8 mouse cellular contexts compared by ENCODE assay signal in genomic region chr8:123224278-123225266, GRCm38 (mm10). TPM values are rescaled to one million over a fixed set of nuclear protein-coding genes. Genes with fewer than 3 reads are reported as not detected.
DNase-seq lines count a peak whose midpoint lies in the region; ATAC-seq and TF ChIP-seq lines count a peak whose summit lies in the region.

Gene Cdk10 (plus strand): TSS chr8:123224842.

- no peak for TF ChIP-seq CTCF in C2C12 (IDR thresholded peaks at IDR 0.05; ENCODE audit: control insufficient read depth, insufficient read depth, insufficient read length)
- no peak for TF ChIP-seq CTCF in brain, embryonic 14.5 days (IDR thresholded peaks at IDR 0.05; ENCODE audit: borderline replicate concordance, extremely low read depth, insufficient read depth, insufficient read length)
- TF ChIP-seq CTCF in kidney, postnatal 0 days (IDR thresholded peaks at IDR 0.05; ENCODE audit: low read depth): peak; percentile 5; the same call in 1 of the 2 replicates

- TF ChIP-seq POLR2A in brain, embryonic 14.5 days (IDR thresholded peaks at IDR 0.05; ENCODE audit: borderline replicate concordance, extremely low read depth, insufficient read depth, insufficient read length, poor library complexity, severe bottlenecking): peak; percentile 65; the same call in 1 of the 2 replicates

- H3K9me3 ChIP-seq in erythroblast, embryonic 14.5 days (ENCODE audit: control insufficient read depth, low read length): no peaks in the 10 kb centered on the region
- no peaks in the 10 kb centered on the region for H3K9me3 ChIP-seq in heart, embryonic 12.5 days (replicated peaks)
- H3K9me3 ChIP-seq in kidney, postnatal 0 days (replicated peaks; ENCODE audit: low read length): no peaks in the 10 kb centered on the region
- no peaks in the 10 kb centered on the region for H3K9me3 ChIP-seq in liver, embryonic 11.5 days (ENCODE audit: control insufficient read depth, low read length)
- no peaks in the 10 kb centered on the region for H3K9me3 ChIP-seq in stomach, embryonic 14.5 days (ENCODE audit: control insufficient read depth, low read depth, low read length)

- H3K79me2 ChIP-seq in C2C12 (ENCODE audit: control insufficient read depth, insufficient read depth): peaks cover 14% of the 10 kb centered on the region

- ATAC-seq in heart, embryonic 12.5 days (ENCODE audit: insufficient number of reproducible peaks, low FRiP score): peak; percentile 87
- ATAC-seq in kidney, postnatal 0 days (replicated peaks; ENCODE audit: low FRiP score, low read depth): peak; percentile 76
- peak; percentile 86 for ATAC-seq in liver, embryonic 11.5 days (replicated peaks; ENCODE audit: low FRiP score)
- peak; percentile 91 for ATAC-seq in stomach, embryonic 14.5 days (ENCODE audit: insufficient number of reproducible peaks, insufficient read depth, low FRiP score, low read depth)

- peaks cover 5% of the 10 kb centered on the region for H3K79me3 ChIP-seq in C2C12 (ENCODE audit: low read depth)

- peak within 1 kb of the TSS; percentile 97 for H3K9ac ChIP-seq in heart, embryonic 12.5 days
- peak within 1 kb of the TSS; percentile 73 for H3K9ac ChIP-seq in kidney, postnatal 0 days (ENCODE audit: low read depth, low read length)
- H3K9ac ChIP-seq in liver, embryonic 11.5 days (ENCODE audit: low read depth, low read length): peak within 1 kb of the TSS; percentile 74
- H3K9ac ChIP-seq in stomach, embryonic 14.5 days (replicated peaks; ENCODE audit: low read depth, low read length): peak within 1 kb of the TSS; percentile 88

- WGBS in heart, embryonic 12.5 days: 3% methylated on average over 59 of the region's 59 CpGs
- 1% methylated on average over 59 of the region's 59 CpGs for WGBS in kidney, postnatal 0 days
- WGBS in liver, embryonic 11.5 days: 3% methylated on average over 59 of the region's 59 CpGs
- WGBS in stomach, embryonic 14.5 days: 2% methylated on average over 59 of the region's 59 CpGs

- peak; percentile 97 for DNase-seq in brain, embryonic 14.5 days (ENCODE audit: low read depth)
- DNase-seq in kidney, postnatal 0 days (ENCODE audit: low spot score): peak; percentile 94
- peak; percentile 94 for DNase-seq in liver, embryonic 11.5 days (ENCODE audit: low spot score)
- DNase-seq in naive thymus-derived CD4-positive, alpha-beta T cell, adult 2 months (ENCODE audit: low read depth): peak; percentile 93

- H3K27ac ChIP-seq in heart, embryonic 12.5 days (ENCODE audit: poor library complexity, severe bottlenecking): peak within 1 kb of the TSS; percentile 83
- H3K27ac ChIP-seq in kidney, postnatal 0 days: peak within 1 kb of the TSS; percentile 90
- peak within 1 kb of the TSS; percentile 44 for H3K27ac ChIP-seq in liver, embryonic 11.5 days (ENCODE audit: low read depth, low read length)
- H3K27ac ChIP-seq in stomach, embryonic 14.5 days (ENCODE audit: low read length): peak within 1 kb of the TSS; percentile 85

- peaks cover 7% of the 10 kb centered on the region for H3K36me3 ChIP-seq in C2C12 (ENCODE audit: control insufficient read depth, insufficient read depth)
- peaks cover 21% of the 10 kb centered on the region for H3K36me3 ChIP-seq in erythroblast, embryonic 14.5 days (ENCODE audit: control insufficient read depth)
- peaks cover 31% of the 10 kb centered on the region for H3K36me3 ChIP-seq in heart, embryonic 12.5 days
- 0 out of 2 replicates have a peak, but pooled peaks cover 5% of the 10 kb centered on the region for H3K36me3 ChIP-seq in kidney, postnatal 0 days (ENCODE audit: insufficient read depth, low read length)
- no peaks in the 10 kb centered on the region for H3K36me3 ChIP-seq in liver, embryonic 11.5 days (ENCODE audit: control insufficient read depth, insufficient read depth, low read length)
- H3K36me3 ChIP-seq in stomach, embryonic 14.5 days (ENCODE audit: control insufficient read depth, insufficient read depth, low read length): peaks cover 24% of the 10 kb centered on the region

- H3K27me3 ChIP-seq in C2C12 (ENCODE audit: control insufficient read depth, insufficient read depth, insufficient read length): no peaks in the 10 kb centered on the region
- H3K27me3 ChIP-seq in erythroblast, embryonic 14.5 days (ENCODE audit: control insufficient read depth): no peaks in the 10 kb centered on the region; the same call in 1 of the 2 replicates
- H3K27me3 ChIP-seq in heart, embryonic 12.5 days (replicated peaks): 0 out of 2 replicates have a peak, but pooled peaks cover 3% of the 10 kb centered on the region
- no peaks in the 10 kb centered on the region for H3K27me3 ChIP-seq in kidney, postnatal 0 days (ENCODE audit: insufficient read depth, low read length)
- no peaks in the 10 kb centered on the region for H3K27me3 ChIP-seq in liver, embryonic 11.5 days (replicated peaks; ENCODE audit: control insufficient read depth, insufficient read depth, low read length)
- H3K27me3 ChIP-seq in stomach, embryonic 14.5 days (ENCODE audit: control insufficient read depth, insufficient read depth, low read length): no peaks in the 10 kb centered on the region

- peak within 1 kb of the TSS; percentile 93 for H3K4me2 ChIP-seq in heart, embryonic 12.5 days
- H3K4me2 ChIP-seq in kidney, postnatal 0 days (ENCODE audit: low read length): peak within 1 kb of the TSS; percentile 91
- H3K4me2 ChIP-seq in liver, embryonic 11.5 days: peak within 1 kb of the TSS; percentile 78
- peak within 1 kb of the TSS; percentile 91 for H3K4me2 ChIP-seq in stomach, embryonic 14.5 days (replicated peaks; ENCODE audit: low read depth, low read length)

- H3K4me1 ChIP-seq in erythroblast, embryonic 14.5 days (ENCODE audit: control insufficient read depth): peaks cover 24% of the 10 kb centered on the region
- peaks cover 11% of the 10 kb centered on the region for H3K4me1 ChIP-seq in heart, embryonic 12.5 days (replicated peaks)
- peaks cover 8% of the 10 kb centered on the region; the same call in 1 of the 2 replicates for H3K4me1 ChIP-seq in kidney, postnatal 0 days (replicated peaks; ENCODE audit: insufficient read depth, low read length)
- H3K4me1 ChIP-seq in liver, embryonic 11.5 days (replicated peaks; ENCODE audit: control insufficient read depth, insufficient read depth, low read length): peaks cover 12% of the 10 kb centered on the region
- H3K4me1 ChIP-seq in stomach, embryonic 14.5 days (ENCODE audit: control insufficient read depth, insufficient read depth, low read length): peaks cover 9% of the 10 kb centered on the region

- H3ac ChIP-seq in C2C12 (ENCODE audit: control insufficient read depth, insufficient read length, low read depth): peak within 1 kb of the TSS; percentile 95

- H3K4me3 ChIP-seq in C2C12 (ENCODE audit: insufficient read depth, poor library complexity, severe bottlenecking): peak within 1 kb of the TSS; percentile 78
- H3K4me3 ChIP-seq in erythroblast, embryonic 14.5 days (replicated peaks): peak within 1 kb of the TSS; percentile 66
- peak within 1 kb of the TSS; percentile 80 for H3K4me3 ChIP-seq in heart, embryonic 12.5 days
- H3K4me3 ChIP-seq in kidney, postnatal 0 days (replicated peaks; ENCODE audit: low read depth, low read length): peak within 1 kb of the TSS; percentile 62
- peak within 1 kb of the TSS; percentile 91 for H3K4me3 ChIP-seq in liver, embryonic 11.5 days (ENCODE audit: low read depth, low read length)
- peak within 1 kb of the TSS; percentile 90 for H3K4me3 ChIP-seq in stomach, embryonic 14.5 days (ENCODE audit: low read depth, low read length)

TF ChIP-seq in C2C12, 6 proteins besides CTCF, POLR2A, EP300 and RAD21:
- TF ChIP-seq MAX (IDR thresholded peaks at IDR 0.05): no peak
- no peak for TF ChIP-seq MYOG (IDR thresholded peaks at IDR 0.05; ENCODE audit: control insufficient read depth, extremely low read depth, insufficient read length)
- TF ChIP-seq MYOD1 (IDR thresholded peaks at IDR 0.05; ENCODE audit: control insufficient read depth, insufficient read length, low read depth): no peak
- no peak for TF ChIP-seq FOSL1 (IDR thresholded peaks at IDR 0.05; ENCODE audit: insufficient read depth, low read length, poor library complexity, severe bottlenecking)
- TF ChIP-seq USF1 (IDR thresholded peaks at IDR 0.05; ENCODE audit: low read depth): no peak
- TF ChIP-seq CEBPB (IDR thresholded peaks at IDR 0.05; ENCODE audit: low read depth): no peak

RNA-seq across cellular contexts. Expression of gene Cdk10, which starts in this region (rescaled TPM):
- 23.8 TPM for polyA plus RNA-seq in C2C12 (2012; fragmentation: generic; extraction: Trizol)
- polyA plus RNA-seq in brain, embryonic 14.5 days (2012; rRNA removed): 102 and 136 TPM in 2 replicates
- 1.8 and 2.3 TPM in 2 replicates for polyA plus RNA-seq in erythroblast, embryonic 14.5 days (2012)
- polyA plus RNA-seq in heart, embryonic 12.5 days (2016; fragmentation: Nextera tagmentation; extraction: Ambion mirVana): 20.3 and 23.6 TPM in 2 replicates
- 28.7 and 29.2 TPM in 2 replicates for polyA plus RNA-seq in kidney, postnatal 0 days (2015; fragmentation: Nextera tagmentation; extraction: Ambion mirVana)
- 22.8 and 25.0 TPM in 2 replicates for polyA plus RNA-seq in liver, embryonic 11.5 days (2014; fragmentation: Nextera tagmentation; extraction: Ambion mirVana)
- polyA plus RNA-seq in stomach, embryonic 14.5 days (2014; fragmentation: Nextera tagmentation; extraction: Ambion mirVana): 36.3 and 37.5 TPM in 2 replicates

Comparison
In these comparisons a context has a peak if more than half of its experiments do, and no peak if none do; other contexts are left out.
1. Peak in every context shown above with its lines: DNase-seq, ATAC-seq, H3K4me3 ChIP-seq and H3K27ac ChIP-seq.